Mouse (Mus musculus) heart, embryonic 14.5 days (tissue): ENCODE measurements at regions not wholly inside any gene's neighbourhood (a gene's known extent, or its start where the extent isn't known, plus 50 kb on each side); places are given as distances from the start of the nearest gene placed in this dataset.

ENCODE experiments used
- ATAC-seq: fragments of 200-750 bp; cut with Nextera tagmentation; 2 replicates; pipeline ENCODE4 v1.8.0; 2017; ENCODE audit warnings: low read depth, moderate TSS enrichment; ENCODE audit not compliant: insufficient number of reproducible peaks, insufficient read depth, low FRiP score
- H3K27ac ChIP-seq, 2 experiments: fragments of 200-500 bp in 1 of 2; fragments of 300-500 bp in 1 of 2; sonication (generic) in 1 of 2; replicated peaks in 1 of 2; 2 replicates each; pipeline ENCODE4 v1.5.1; 2012 to 2014; ENCODE audit warnings: low read depth in 2 of 2, low read length in 2 of 2, control low read depth in 1 of 2, mild to moderate bottlenecking in 1 of 2, mixed read lengths in 1 of 2; ENCODE audit not compliant: control insufficient read depth in 1 of 2, insufficient read depth in 1 of 2
- H3K27me3 ChIP-seq: fragments of 300-500 bp; sonication (generic); 2 replicates; pipeline ENCODE4 v1.6.1; 2014; ENCODE audit warnings: mild to moderate bottlenecking, low read length, control low read depth; ENCODE audit not compliant: control insufficient read depth, insufficient read depth
- H3K36me3 ChIP-seq: fragments of 300-500 bp; sonication (generic); 2 replicates; pipeline ENCODE4 v1.6.1; 2014; ENCODE audit warnings: mild to moderate bottlenecking, control low read depth, low read length, mixed read lengths; ENCODE audit not compliant: control insufficient read depth, insufficient read depth
- H3K4me1 ChIP-seq, 2 experiments: fragments of 200-500 bp in 1 of 2; fragments of 300-500 bp in 1 of 2; sonication (generic) in 1 of 2; 2 replicates each; pipeline ENCODE4 v1.6.1; 2012 to 2014; ENCODE audit warnings: low read length in 2 of 2, control low read depth in 1 of 2, mixed read lengths in 1 of 2; ENCODE audit not compliant: control insufficient read depth in 2 of 2, insufficient read depth in 2 of 2
- H3K4me2 ChIP-seq: fragments of 300-500 bp; sonication (generic); 2 replicates; pipeline ENCODE4 v1.6.1; 2014; ENCODE audit warnings: mild to moderate bottlenecking, low read length
- H3K4me3 ChIP-seq, 2 experiments: fragments of 200-500 bp in 1 of 2; fragments of 300-500 bp in 1 of 2; sonication (generic) in 1 of 2; 2 replicates each; pipeline ENCODE4 v1.5.1; 2012 to 2014; ENCODE audit warnings: low read length in 2 of 2, mild to moderate bottlenecking in 2 of 2, control low read depth in 1 of 2, low read depth in 1 of 2, moderate library complexity in 1 of 2; ENCODE audit not compliant: control insufficient read depth in 1 of 2, insufficient read depth in 1 of 2
- H3K9ac ChIP-seq: fragments of 300-500 bp; sonication (generic); 2 replicates; pipeline ENCODE4 v1.6.1; 2014; ENCODE audit warnings: mild to moderate bottlenecking, low read length
- H3K9me3 ChIP-seq: fragments of 300-500 bp; sonication (generic); 2 replicates; pipeline ENCODE4 v1.6.1; 2016; ENCODE audit warnings: low read length, control low read depth; ENCODE audit not compliant: control insufficient read depth
- WGBS: fragments of 180-500 bp; shearing (Covaris S2); extraction: QIAGEN DNeasy Blood & Tissue Kit; methylation state at CpG from one replicate; pipeline ENCODE4 v1.1.7; 2014; 5-methylcytosine and 5-hydroxymethylcytosine counted together

GRCm38 (mm10) chr10:31076948-31077347 lies 234.3 kb upstream of the Hey2 start:
- WGBS: 21% methylated on average over 4 of the region's 4 CpGs
- Histone ChIP-seq H3K36me3 (no peaks in the 10 kb centered on the region), H3K4me2 (peak overlapping the region; percentile 52), H3K9ac (peak overlapping the region; percentile 54), H3K4me3 (0 out of 4 replicates have a peak overlapping the region, but pooled peaks of 1 of the 2 experiments have one; percentile 3), H3K27me3 (no peaks in the 10 kb centered on the region), H3K4me1 (peaks cover 13 to 21% of the 10 kb centered on the region in 2 experiments), H3K27ac (peak overlapping the region; percentile 61), H3K9me3 (no peaks in the 10 kb centered on the region)
- ATAC-seq: peak; percentile 66

DNA sequence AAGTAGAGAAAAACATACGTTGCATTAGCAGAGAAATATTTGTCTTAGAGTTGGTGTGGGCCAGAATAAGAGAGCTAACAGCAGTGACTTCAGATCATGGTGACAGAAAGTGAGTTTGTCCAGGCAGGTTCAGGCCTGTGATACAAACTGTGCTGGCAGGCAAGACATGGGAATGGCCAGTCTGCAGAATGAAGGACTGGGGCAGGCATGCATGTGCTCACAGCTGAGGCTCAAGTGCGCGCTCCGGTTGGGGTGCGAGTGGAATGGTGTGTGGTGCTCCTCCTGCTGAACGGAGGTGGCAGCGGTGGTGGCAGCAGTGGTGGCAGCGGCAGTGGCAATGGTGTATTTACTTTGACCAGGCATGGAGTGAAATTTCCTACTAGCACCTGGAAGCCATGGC lies 233.8 kb upstream of the Hey2 start:
- Histone ChIP-seq H3K9me3 (no peaks in the 10 kb centered on the region), H3K4me1 (peaks cover 13 to 21% of the 10 kb centered on the region in 2 experiments), H3K27me3 (no peaks in the 10 kb centered on the region), H3K4me3 (0 out of 4 replicates have a peak overlapping the region, but pooled peaks of 1 of the 2 experiments have one; percentile 3), H3K27ac (peak overlapping the region; percentile 61), H3K36me3 (no peaks in the 10 kb centered on the region), H3K9ac (peak overlapping the region; percentile 54), H3K4me2 (peak overlapping the region; percentile 52)
- 43% methylated on average over 8 of the region's 8 CpGs for WGBS
- ATAC-seq: no peak

DNA sequence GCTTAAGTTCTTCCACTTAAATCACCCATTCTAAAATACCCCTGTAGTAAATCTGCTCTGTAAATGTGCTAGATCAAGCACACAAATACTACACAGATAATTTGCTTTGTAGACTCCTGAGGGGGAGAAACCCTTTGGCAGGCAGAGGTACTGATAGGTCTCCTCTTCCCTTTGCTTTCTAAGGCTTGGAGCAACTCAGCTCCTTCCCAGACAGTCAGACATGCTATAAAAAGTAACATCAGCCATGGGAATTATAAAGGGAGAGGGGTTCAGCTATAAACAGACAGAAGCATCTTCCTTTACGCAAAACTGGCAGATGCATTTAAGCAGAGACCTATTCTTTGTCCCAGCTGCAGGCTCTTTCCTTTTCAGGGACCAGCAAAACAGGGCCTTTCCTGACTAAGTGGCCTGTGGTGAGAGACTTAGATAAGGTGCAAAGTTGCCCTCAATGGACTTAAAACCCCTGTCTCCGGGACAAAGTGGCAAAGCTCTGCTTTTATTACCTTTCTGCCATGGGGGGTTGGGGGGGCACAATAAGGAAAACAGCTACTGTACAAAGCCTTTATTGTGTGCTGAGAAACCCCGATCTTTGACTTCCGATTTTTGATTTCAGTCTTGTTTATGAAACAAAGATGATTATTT lies 231.5 kb upstream of the Hey2 start:
- no peaks in the 10 kb centered on the region for H3K36me3 ChIP-seq
- H3K4me3 ChIP-seq: no peak overlapping the region
- 42% methylated on average over 4 of the region's 4 CpGs for WGBS
- ATAC-seq: no peak
- H3K9ac ChIP-seq: no peak overlapping the region
- 0 out of 4 replicates have a peak overlapping the region, but pooled peaks of 1 of the 2 experiments have one; percentile 20 for H3K27ac ChIP-seq
- no peaks in the 10 kb centered on the region for H3K9me3 ChIP-seq
- peaks cover 13 to 21% of the 10 kb centered on the region in 2 experiments for H3K4me1 ChIP-seq
- H3K4me2 ChIP-seq: no peak overlapping the region
- no peaks in the 10 kb centered on the region for H3K27me3 ChIP-seq

DNA sequence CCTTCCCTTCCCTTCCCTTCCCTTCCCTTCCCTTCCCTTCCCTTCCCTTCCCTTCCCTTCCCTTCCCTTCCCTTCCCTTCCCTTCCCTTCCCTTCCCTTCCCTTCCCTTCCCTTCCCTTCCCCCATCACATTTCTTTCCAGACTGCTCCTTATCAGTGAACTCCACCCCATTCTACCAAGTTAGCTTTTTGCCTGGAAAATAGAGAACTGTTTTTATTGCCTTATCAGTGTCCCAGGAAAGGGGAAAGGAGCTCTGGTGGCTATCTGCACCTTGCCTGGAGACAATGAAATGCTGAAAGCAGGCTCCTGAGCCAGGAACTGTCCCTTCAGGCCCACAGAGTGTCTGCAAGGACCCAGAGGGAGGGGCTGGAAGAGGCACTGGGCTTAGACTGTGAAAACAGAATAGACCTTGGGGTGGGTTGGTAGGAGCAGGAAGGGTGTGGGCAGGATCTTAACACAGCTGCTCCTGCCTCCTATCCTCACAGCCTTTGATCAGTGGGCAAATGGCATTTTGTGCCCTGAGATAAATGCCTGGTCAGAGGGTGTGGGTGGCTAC lies 226.1 kb upstream of the Hey2 start:
- no peak overlapping the region for H3K9ac ChIP-seq
- H3K4me2 ChIP-seq: no peak overlapping the region
- no peak overlapping the region for H3K4me3 ChIP-seq
- H3K36me3 ChIP-seq: no peaks in the 10 kb centered on the region
- H3K27me3 ChIP-seq: no peaks in the 10 kb centered on the region
- no peaks in the 10 kb centered on the region for H3K9me3 ChIP-seq
- H3K4me1 ChIP-seq: peaks cover 5 to 8% of the 10 kb centered on the region in 2 experiments; a peak in 3 of 4 replicates
- H3K27ac ChIP-seq: no peak overlapping the region; a peak in 1 of 4 replicates
- peak; percentile 76 for ATAC-seq

GRCm38 (mm10) chr10:31062732-31063131 lies 220.1 kb upstream of the Hey2 start:
- H3K4me3 ChIP-seq: no peak overlapping the region
- no peak overlapping the region for H3K9ac ChIP-seq
- H3K9me3 ChIP-seq: no peaks in the 10 kb centered on the region
- H3K27ac ChIP-seq: peak overlapping the region in 1 of 2 experiments; percentile 2; a peak in 1 of 4 replicates
- no peak for ATAC-seq
- no peaks in the 10 kb centered on the region for H3K27me3 ChIP-seq
- no peak overlapping the region for H3K4me2 ChIP-seq
- H3K4me1 ChIP-seq: peaks cover 3 to 6% of the 10 kb centered on the region in 2 experiments; a peak in 2 of 4 replicates
- 2% methylated on average over 2 of the region's 2 CpGs for WGBS
- H3K36me3 ChIP-seq: no peaks in the 10 kb centered on the region

GRCm38 (mm10) chr10:31053260-31053659 lies 210.7 kb upstream of the Hey2 start:
- no peaks in the 10 kb centered on the region for H3K36me3 ChIP-seq
- H3K27me3 ChIP-seq: no peaks in the 10 kb centered on the region
- 18% methylated on average over 8 of the region's 8 CpGs for WGBS
- H3K9ac ChIP-seq: peak overlapping the region; percentile 32
- no peak overlapping the region for H3K4me3 ChIP-seq
- peak overlapping the region; percentile 41 for H3K4me2 ChIP-seq
- peak overlapping the region; percentile 83 to 87 for H3K27ac ChIP-seq
- peak; percentile 92 for ATAC-seq
- no peaks in the 10 kb centered on the region for H3K9me3 ChIP-seq
- H3K4me1 ChIP-seq: peaks cover 0 to 11% of the 10 kb centered on the region in 2 experiments; a peak in 2 of 4 replicates

DNA sequence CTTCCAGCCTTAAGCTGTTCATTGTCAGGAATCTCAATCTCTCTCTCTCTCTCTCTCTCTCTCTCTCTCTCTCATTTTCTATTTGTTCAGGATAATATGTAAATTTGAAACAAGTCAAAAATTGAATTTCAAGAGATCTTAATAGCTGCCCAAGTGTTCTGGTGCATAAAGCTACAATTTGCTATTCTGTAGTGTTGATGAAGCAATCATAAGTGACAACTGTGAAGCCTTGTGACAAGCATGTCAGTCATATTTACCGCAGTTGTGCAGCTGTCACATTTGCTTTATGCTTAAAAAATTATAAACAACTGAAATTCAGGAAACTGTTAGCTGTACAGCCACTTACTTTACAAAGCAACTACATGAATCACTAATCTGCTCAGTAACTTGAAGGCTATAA lies 208.6 kb upstream of the Hey2 start:
- Histone ChIP-seq H3K4me3 (no peak overlapping the region), H3K36me3 (no peaks in the 10 kb centered on the region), H3K9me3 (no peaks in the 10 kb centered on the region), H3K4me2 (no peak overlapping the region), H3K4me1 (peaks cover 0 to 11% of the 10 kb centered on the region in 2 experiments; a peak in 2 of 4 replicates), H3K27me3 (no peaks in the 10 kb centered on the region), H3K27ac (no peak overlapping the region), H3K9ac (no peak overlapping the region)
- 98% methylated on average over 1 of the region's 1 CpGs for WGBS
- ATAC-seq: no peak
